Mouse (Mus musculus) neural tube, embryonic 11.5 days (tissue): ENCODE results near the gene Kpna7. TPM values are rescaled to one million over a fixed set of nuclear protein-coding genes. Genes with fewer than 3 reads are reported as not detected.

Source experiments
- ATAC-seq: fragments of 200-750 bp; cut with Nextera tagmentation; 2 replicates; pipeline ENCODE4 v1.8.0; 2017; ENCODE audit warnings: moderate number of reproducible peaks, mild to moderate bottlenecking, moderate TSS enrichment, moderate library complexity; ENCODE audit not compliant: insufficient read depth, low FRiP score, low TSS enrichment
- DNase-seq: peaks from one replicate; pipeline ENCODE4 v3.0.0-alpha.2; 2015; ENCODE audit warnings: low spot score
- H3K27ac ChIP-seq: fragments of 300-500 bp; sonication (generic); 2 replicates; pipeline ENCODE4 v1.5.1; 2014; ENCODE audit warnings: low read depth, mild to moderate bottlenecking, low read length
- H3K27me3 ChIP-seq: fragments of 300-500 bp; sonication (generic); 2 replicates; pipeline ENCODE4 v1.6.1; 2014; ENCODE audit warnings: mild to moderate bottlenecking, low read length, mixed read lengths; ENCODE audit not compliant: control insufficient read depth, insufficient read depth
- H3K36me3 ChIP-seq: fragments of 300-500 bp; sonication (generic); 2 replicates; pipeline ENCODE4 v1.6.1; 2014; ENCODE audit warnings: mild to moderate bottlenecking, low read length, moderate library complexity, mixed read lengths; ENCODE audit not compliant: control insufficient read depth, insufficient read depth
- H3K4me1 ChIP-seq: fragments of 300-500 bp; sonication (generic); 2 replicates; pipeline ENCODE4 v1.6.1; 2014; ENCODE audit warnings: low read length, mixed read lengths; ENCODE audit not compliant: control insufficient read depth, insufficient read depth
- H3K4me2 ChIP-seq: fragments of 300-500 bp; sonication (generic); 2 replicates; pipeline ENCODE4 v1.6.1; 2014; ENCODE audit warnings: low read depth, mild to moderate bottlenecking, moderate library complexity
- H3K4me3 ChIP-seq: fragments of 300-500 bp; sonication (generic); 2 replicates; pipeline ENCODE4 v1.5.1; 2014; ENCODE audit warnings: low read depth, low read length
- H3K9ac ChIP-seq: fragments of 300-500 bp; sonication (generic); 2 replicates; pipeline ENCODE4 v1.6.1; 2014; ENCODE audit warnings: mild to moderate bottlenecking, low read length
- H3K9me3 ChIP-seq: fragments of 300-500 bp; sonication (generic); 2 replicates; pipeline ENCODE4 v1.6.1; 2016; ENCODE audit warnings: low read length; ENCODE audit not compliant: control insufficient read depth
- WGBS: fragments of 180-500 bp; shearing (Covaris S2); extraction: QIAGEN DNeasy Blood & Tissue Kit; methylation state at CpG from one replicate; pipeline ENCODE4 v1.1.7; 2014; 5-methylcytosine and 5-hydroxymethylcytosine counted together
- polyA plus RNA-seq: library from polyadenylated mRNA; unstranded; fragments of >200 nt; fragmentation: Nextera tagmentation; extraction: Ambion mirVana; gene quantifications from 2 replicates; pipeline ENCODE4 v1.2.1, GENCODE M21; 2014

Kpna7 gene
- polyA plus RNA-seq, 1 experiment from 2014 or later: not detected

GRCm38 (mm10) chr5:144943346-144943745 lies 140.5 kb downstream of the Kpna7 start:
- DNase-seq: no peak
- Histone ChIP-seq H3K27ac (no peak overlapping the region), H3K4me2 (no peak overlapping the region), H3K27me3 (no peaks in the 10 kb centered on the region), H3K9me3 (no peaks in the 10 kb centered on the region), H3K4me3 (no peak overlapping the region), H3K36me3 (no peaks in the 10 kb centered on the region), H3K9ac (no peak overlapping the region), H3K4me1 (0 out of 2 replicates have a peak, but pooled peaks cover 2% of the 10 kb centered on the region)
- WGBS: 92% methylated on average over 6 of the region's 6 CpGs
- no peak for ATAC-seq

GRCm38 (mm10) chr5:144942431-144942830 lies 141.4 kb downstream of the Kpna7 start:
- DNase-seq (no peak), ATAC-seq (no peak)
- Histone ChIP-seq H3K27me3 (no peaks in the 10 kb centered on the region), H3K9ac (no peak overlapping the region), H3K4me3 (no peak overlapping the region), H3K4me1 (0 out of 2 replicates have a peak, but pooled peaks cover 2% of the 10 kb centered on the region), H3K36me3 (no peaks in the 10 kb centered on the region), H3K27ac (no peak overlapping the region), H3K4me2 (no peak overlapping the region), H3K9me3 (no peaks in the 10 kb centered on the region)
- 78% methylated on average over 9 of the region's 9 CpGs for WGBS

GRCm38 (mm10) chr5:144940904-144941303 lies 142.9 kb downstream of the Kpna7 start:
- Histone ChIP-seq H3K9me3 (no peaks in the 10 kb centered on the region), H3K27me3 (no peaks in the 10 kb centered on the region), H3K4me3 (no peak overlapping the region), H3K9ac (no peak overlapping the region), H3K36me3 (no peaks in the 10 kb centered on the region), H3K27ac (no peak overlapping the region), H3K4me1 (0 out of 2 replicates have a peak, but pooled peaks cover 2% of the 10 kb centered on the region), H3K4me2 (no peak overlapping the region)
- DNase-seq (no peak), ATAC-seq (no peak)
- WGBS: 81% methylated on average over 3 of the region's 3 CpGs

GRCm38 (mm10) chr5:144937304-144937703 lies 146.5 kb downstream of the Kpna7 start:
- no peak for DNase-seq
- no peak overlapping the region for H3K4me3 ChIP-seq
- no peaks in the 10 kb centered on the region for H3K36me3 ChIP-seq
- no peak overlapping the region for H3K27ac ChIP-seq
- H3K9me3 ChIP-seq: no peaks in the 10 kb centered on the region
- H3K4me1 ChIP-seq: 0 out of 2 replicates have a peak, but pooled peaks cover 2% of the 10 kb centered on the region
- WGBS: 95% methylated on average over 2 of the region's 2 CpGs
- H3K4me2 ChIP-seq: no peak overlapping the region
- ATAC-seq: no peak
- no peaks in the 10 kb centered on the region for H3K27me3 ChIP-seq
- H3K9ac ChIP-seq: no peak overlapping the region

Other genes starting within 250 kb of the Kpna7 start
- gene Smurf1, start 118.2 kb downstream of the Kpna7 start, polyA plus RNA-seq: 19.6 and 21.3 TPM in 2 replicates
- gene Gm4871, start 51.3 kb downstream of the Kpna7 start, polyA plus RNA-seq: not detected in 2 replicates
- gene 1700018F24Rik, start 41.0 kb downstream of the Kpna7 start, polyA plus RNA-seq: not detected in 2 replicates
- 175 and 176 TPM in 2 replicates for gene Arpc1a, start 200 bp downstream of the Kpna7 start, polyA plus RNA-seq
- 68.5 and 72.5 TPM in 2 replicates for gene Arpc1b, start 30.2 kb upstream of the Kpna7 start, polyA plus RNA-seq
- gene Pdap1, start 56.2 kb upstream of the Kpna7 start, polyA plus RNA-seq: 112 and 116 TPM in 2 replicates
- gene Bud31, start 56.3 kb upstream of the Kpna7 start, polyA plus RNA-seq: 250 and 260 TPM in 2 replicates
- 16.5 and 17.9 TPM in 2 replicates for gene Ptcd1, start 83.1 kb upstream of the Kpna7 start, polyA plus RNA-seq
- gene Cpsf4, start 83.2 kb upstream of the Kpna7 start, polyA plus RNA-seq: 34.4 and 41.1 TPM in 2 replicates
- 507 and 532 TPM in 2 replicates for gene Atp5j2, start 108.0 kb upstream of the Kpna7 start, polyA plus RNA-seq
- 8.8 and 9.5 TPM in 2 replicates for gene Zkscan14, start 117.8 kb upstream of the Kpna7 start, polyA plus RNA-seq
- gene Zkscan5, start 120.5 kb upstream of the Kpna7 start, polyA plus RNA-seq: 19.1 and 21.1 TPM in 2 replicates
- 43.3 and 47.5 TPM in 2 replicates for gene Zfp655, start 147.7 kb upstream of the Kpna7 start, polyA plus RNA-seq
- 0.58 and 0.76 TPM in 2 replicates for gene Zscan25, start 196.5 kb upstream of the Kpna7 start, polyA plus RNA-seq